Mouse (Mus musculus): ENCODE data around the gene Mapkapk2. TPM values are rescaled to one million over a fixed set of nuclear protein-coding genes. Genes with fewer than 3 reads are reported as not detected.

Gene Mapkapk2
- polyA plus RNA-seq, 1 experiment from 2014 or later: 22.5 TPM

DNA sequence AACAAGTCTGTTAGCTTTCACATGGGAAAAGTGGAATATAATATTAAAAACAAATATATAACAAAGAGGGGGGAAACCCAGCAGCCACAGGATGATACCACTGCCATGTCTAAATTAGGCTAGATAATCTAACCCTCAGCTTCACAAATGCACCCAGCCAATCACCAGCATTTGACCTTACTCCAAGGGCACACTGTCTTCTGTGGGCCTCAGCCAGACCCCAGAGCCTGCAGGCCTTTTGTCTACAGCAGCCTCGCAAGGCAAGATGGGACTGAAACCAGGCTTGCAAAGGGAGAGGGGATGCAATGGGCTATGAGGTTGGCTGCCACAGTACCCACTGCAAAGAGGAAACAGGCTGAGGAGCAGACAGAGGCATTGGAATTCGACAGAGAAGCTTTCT, 55.4 kb downstream of the Mapkapk2 start:
- Histone ChIP-seq H3K4me1 (replicated peaks; ENCODE audit: control insufficient read depth, insufficient read depth, low read length) (no peaks in the 10 kb centered on the region), H3K4me2 (replicated peaks) (no peak overlapping the region), H3K36me3 (replicated peaks; ENCODE audit: control insufficient read depth, insufficient read depth) (no peaks in the 10 kb centered on the region), H3K9me3 (ENCODE audit: control insufficient read depth, low read length) (peaks cover 5% of the 10 kb centered on the region; the same call in 1 of the 2 replicates), H3K27ac (no peak overlapping the region), H3K4me3 (replicated peaks; ENCODE audit: low read length) (no peak overlapping the region), H3K27me3 (ENCODE audit: control insufficient read depth, insufficient read depth, low read length) (no peaks in the 10 kb centered on the region), H3K9ac (no peak overlapping the region)
- ATAC-seq (ENCODE audit: low FRiP score) (no peak), DNase-seq (ENCODE audit: low spot score) (no peak)
- WGBS: 46% methylated on average over 2 of the region's 2 CpGs

DNA sequence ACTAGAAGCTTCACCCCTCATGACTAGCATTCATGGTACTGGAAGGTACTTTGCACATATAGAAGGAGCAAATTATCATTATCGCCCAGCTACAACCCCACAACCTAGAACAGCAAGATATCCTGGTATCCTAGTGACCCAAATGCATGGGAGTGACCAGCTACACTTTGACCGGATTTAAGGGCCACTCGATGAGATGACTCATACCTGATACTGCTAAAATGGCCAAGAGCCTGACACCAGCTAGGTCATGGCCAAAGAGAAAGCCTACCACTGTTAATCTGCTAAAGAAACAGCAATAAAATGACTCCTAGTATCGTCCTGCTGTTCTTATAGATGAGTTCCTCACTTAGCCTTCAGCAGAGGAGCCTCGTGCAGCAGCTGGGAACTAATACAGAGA, 58.1 kb downstream of the Mapkapk2 start:
- Histone ChIP-seq H3K9me3 (ENCODE audit: control insufficient read depth, low read length) (peaks cover 9% of the 10 kb centered on the region; the same call in 1 of the 2 replicates), H3K4me2 (replicated peaks) (no peak overlapping the region), H3K27ac (no peak overlapping the region), H3K27me3 (ENCODE audit: control insufficient read depth, insufficient read depth, low read length) (no peaks in the 10 kb centered on the region), H3K4me3 (replicated peaks; ENCODE audit: low read length) (no peak overlapping the region), H3K9ac (no peak overlapping the region), H3K36me3 (replicated peaks; ENCODE audit: control insufficient read depth, insufficient read depth) (no peaks in the 10 kb centered on the region), H3K4me1 (replicated peaks; ENCODE audit: control insufficient read depth, insufficient read depth, low read length) (no peaks in the 10 kb centered on the region)
- 92% methylated on average over 5 of the region's 5 CpGs for WGBS
- DNase-seq (ENCODE audit: low spot score) (no peak), ATAC-seq (ENCODE audit: low FRiP score) (no peak)

DNA sequence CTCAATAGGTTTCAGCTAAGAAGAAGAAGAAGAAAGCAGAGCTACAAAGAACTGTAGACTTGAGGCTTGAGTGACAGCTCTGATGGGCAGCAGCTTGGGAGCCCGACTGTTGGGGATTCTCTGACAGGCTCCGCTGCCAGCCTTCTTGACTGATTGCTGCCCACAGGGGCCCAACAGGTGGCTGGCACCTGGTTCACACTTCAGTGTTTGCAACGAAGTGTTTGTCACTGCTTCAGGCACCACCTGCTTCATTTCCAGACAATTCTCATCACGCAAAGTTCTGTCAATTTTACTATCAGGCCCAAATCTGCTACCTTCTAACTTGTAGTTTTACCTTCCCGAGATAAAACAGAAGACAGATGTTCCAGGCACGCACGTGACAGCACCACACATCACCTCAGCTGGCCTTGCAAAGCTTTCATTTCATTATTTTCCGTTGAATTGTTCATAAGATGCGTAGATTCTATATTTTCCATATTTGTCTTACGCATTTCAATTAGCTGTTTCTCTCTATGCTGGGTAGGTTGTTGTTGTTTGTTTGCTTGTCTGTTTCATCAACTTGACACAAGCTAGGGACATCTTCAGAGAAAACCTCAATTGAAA, 59.1 kb downstream of the Mapkapk2 start:
- no peaks in the 10 kb centered on the region for H3K27me3 ChIP-seq (ENCODE audit: control insufficient read depth, insufficient read depth, low read length)
- no peak for DNase-seq (ENCODE audit: low spot score)
- no peak for ATAC-seq (ENCODE audit: low FRiP score)
- no peak overlapping the region for H3K9ac ChIP-seq
- no peak overlapping the region for H3K27ac ChIP-seq
- WGBS: 93% methylated on average over 10 of the region's 10 CpGs
- H3K4me1 ChIP-seq (replicated peaks; ENCODE audit: control insufficient read depth, insufficient read depth, low read length): no peaks in the 10 kb centered on the region
- no peaks in the 10 kb centered on the region for H3K36me3 ChIP-seq (replicated peaks; ENCODE audit: control insufficient read depth, insufficient read depth)
- no peak overlapping the region for H3K4me2 ChIP-seq (replicated peaks)
- no peak overlapping the region for H3K4me3 ChIP-seq (replicated peaks; ENCODE audit: low read length)
- peaks cover 9% of the 10 kb centered on the region; the same call in 1 of the 2 replicates for H3K9me3 ChIP-seq (ENCODE audit: control insufficient read depth, low read length)

DNA sequence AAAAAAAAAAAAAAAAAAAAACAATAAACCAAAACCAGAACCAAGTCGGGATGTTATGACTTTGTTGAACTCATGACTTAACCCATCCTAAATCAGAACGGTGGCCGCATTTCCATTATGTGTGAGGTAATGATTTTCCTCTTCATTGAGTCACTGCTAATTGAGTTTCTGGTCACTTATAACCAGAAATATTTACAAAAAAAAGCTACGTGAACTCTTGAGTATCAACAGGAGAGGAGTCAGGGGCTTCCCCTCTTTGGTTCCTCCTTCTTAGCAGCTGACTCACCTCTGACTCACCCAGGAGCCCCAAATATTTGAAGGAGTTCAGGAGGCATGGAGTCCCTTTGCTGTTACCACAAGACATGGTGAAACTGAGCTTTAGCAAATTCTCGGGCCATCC, 59.6 kb downstream of the Mapkapk2 start:
- no peaks in the 10 kb centered on the region for H3K27me3 ChIP-seq (ENCODE audit: control insufficient read depth, insufficient read depth, low read length)
- H3K4me3 ChIP-seq (replicated peaks; ENCODE audit: low read length): no peak overlapping the region
- H3K9me3 ChIP-seq (ENCODE audit: control insufficient read depth, low read length): peaks cover 9% of the 10 kb centered on the region; the same call in 1 of the 2 replicates
- H3K9ac ChIP-seq: no peak overlapping the region
- H3K4me1 ChIP-seq (replicated peaks; ENCODE audit: control insufficient read depth, insufficient read depth, low read length): no peaks in the 10 kb centered on the region
- no peak overlapping the region for H3K27ac ChIP-seq
- ATAC-seq (ENCODE audit: low FRiP score) (no peak), DNase-seq (ENCODE audit: low spot score) (no peak)
- H3K36me3 ChIP-seq (replicated peaks; ENCODE audit: control insufficient read depth, insufficient read depth): no peaks in the 10 kb centered on the region
- no peak overlapping the region for H3K4me2 ChIP-seq (replicated peaks)
- WGBS: 97% methylated on average over 5 of the region's 5 CpGs

DNA sequence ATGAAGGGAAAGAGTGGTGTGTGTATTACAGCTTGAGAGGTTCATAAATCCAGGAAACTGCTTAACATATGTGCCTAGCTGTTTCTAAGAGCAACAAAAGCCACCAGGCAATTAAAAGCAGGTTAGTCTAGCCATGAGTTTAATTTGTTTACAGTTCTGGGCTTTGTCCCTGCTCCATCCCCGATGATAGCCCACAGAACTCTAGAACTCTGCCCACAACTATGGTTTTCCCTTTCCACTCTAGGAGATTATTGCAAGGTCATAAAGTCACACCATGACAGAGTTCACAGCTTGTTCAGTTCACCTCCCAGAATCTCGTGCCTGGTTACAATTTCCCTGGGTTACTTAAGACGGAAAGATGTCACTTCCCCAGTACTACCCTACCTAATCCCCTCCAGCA, 66.4 kb downstream of the Mapkapk2 start:
- 72% methylated on average over 3 of the region's 3 CpGs for WGBS
- Histone ChIP-seq H3K36me3 (replicated peaks; ENCODE audit: control insufficient read depth, insufficient read depth) (no peaks in the 10 kb centered on the region), H3K4me2 (replicated peaks) (no peak overlapping the region), H3K27me3 (ENCODE audit: control insufficient read depth, insufficient read depth, low read length) (no peaks in the 10 kb centered on the region), H3K4me3 (replicated peaks; ENCODE audit: low read length) (no peak overlapping the region), H3K9me3 (ENCODE audit: control insufficient read depth, low read length) (no peaks in the 10 kb centered on the region), H3K4me1 (replicated peaks; ENCODE audit: control insufficient read depth, insufficient read depth, low read length) (no peaks in the 10 kb centered on the region), H3K9ac (no peak overlapping the region), H3K27ac (no peak overlapping the region)
- ATAC-seq (ENCODE audit: low FRiP score) (no peak), DNase-seq (ENCODE audit: low spot score) (no peak)

DNA sequence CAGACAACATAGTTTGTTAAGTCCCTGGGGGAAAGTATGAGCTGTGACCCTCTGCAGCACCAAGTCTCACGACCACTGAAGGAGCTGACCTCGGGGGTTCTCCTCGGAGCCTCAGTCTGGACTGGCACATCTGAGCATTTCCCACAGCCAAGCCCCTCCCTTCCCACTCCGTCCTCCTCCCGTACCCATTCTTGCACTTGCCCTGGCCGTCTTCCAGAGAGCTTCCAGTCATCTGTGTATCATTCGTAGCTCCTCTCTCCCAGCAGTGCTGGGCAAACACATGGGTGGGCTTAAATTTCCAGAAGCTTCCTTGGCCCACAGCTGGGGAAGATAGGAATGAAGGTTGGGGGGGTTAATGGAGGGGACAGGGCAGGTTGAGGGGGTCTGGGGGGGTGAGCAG, 67.4 kb downstream of the Mapkapk2 start:
- no peaks in the 10 kb centered on the region for H3K36me3 ChIP-seq (replicated peaks; ENCODE audit: control insufficient read depth, insufficient read depth)
- H3K4me3 ChIP-seq (replicated peaks; ENCODE audit: low read length): no peak overlapping the region
- H3K27ac ChIP-seq: no peak overlapping the region
- H3K4me2 ChIP-seq (replicated peaks): no peak overlapping the region
- ATAC-seq (ENCODE audit: low FRiP score): no peak
- no peaks in the 10 kb centered on the region for H3K4me1 ChIP-seq (replicated peaks; ENCODE audit: control insufficient read depth, insufficient read depth, low read length)
- 53% methylated on average over 7 of the region's 7 CpGs for WGBS
- no peak for DNase-seq (ENCODE audit: low spot score)
- H3K9me3 ChIP-seq (ENCODE audit: control insufficient read depth, low read length): no peaks in the 10 kb centered on the region
- no peak overlapping the region for H3K9ac ChIP-seq
- no peaks in the 10 kb centered on the region for H3K27me3 ChIP-seq (ENCODE audit: control insufficient read depth, insufficient read depth, low read length)

DNA sequence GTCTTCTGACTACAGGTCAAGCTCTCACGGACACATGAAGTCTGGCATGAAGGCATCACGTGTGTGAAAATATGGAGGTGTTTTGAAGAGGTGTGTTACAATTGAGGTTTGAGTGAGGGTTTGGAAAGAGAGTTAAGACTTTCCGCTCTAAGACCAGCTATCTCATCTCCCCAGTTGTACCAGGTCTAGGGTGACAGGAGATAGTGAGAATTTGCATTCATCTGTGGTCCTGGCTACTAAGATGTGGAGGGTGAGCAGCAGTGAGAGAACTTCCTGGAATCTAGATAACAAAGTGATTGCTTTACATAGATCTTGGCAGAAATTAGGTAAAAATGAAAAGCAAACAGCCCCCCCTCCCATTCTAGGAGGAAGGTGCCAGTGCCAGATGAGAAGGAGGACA, 68.4 kb downstream of the Mapkapk2 start:
- WGBS: 91% methylated on average over 3 of the region's 3 CpGs
- H3K4me3 ChIP-seq (replicated peaks; ENCODE audit: low read length): no peak overlapping the region
- no peaks in the 10 kb centered on the region for H3K4me1 ChIP-seq (replicated peaks; ENCODE audit: control insufficient read depth, insufficient read depth, low read length)
- DNase-seq (ENCODE audit: low spot score): no peak
- no peak overlapping the region for H3K27ac ChIP-seq
- no peaks in the 10 kb centered on the region for H3K36me3 ChIP-seq (replicated peaks; ENCODE audit: control insufficient read depth, insufficient read depth)
- ATAC-seq (ENCODE audit: low FRiP score): no peak
- no peaks in the 10 kb centered on the region for H3K9me3 ChIP-seq (ENCODE audit: control insufficient read depth, low read length)
- H3K4me2 ChIP-seq (replicated peaks): no peak overlapping the region
- H3K27me3 ChIP-seq (ENCODE audit: control insufficient read depth, insufficient read depth, low read length): no peaks in the 10 kb centered on the region
- no peak overlapping the region for H3K9ac ChIP-seq

DNA sequence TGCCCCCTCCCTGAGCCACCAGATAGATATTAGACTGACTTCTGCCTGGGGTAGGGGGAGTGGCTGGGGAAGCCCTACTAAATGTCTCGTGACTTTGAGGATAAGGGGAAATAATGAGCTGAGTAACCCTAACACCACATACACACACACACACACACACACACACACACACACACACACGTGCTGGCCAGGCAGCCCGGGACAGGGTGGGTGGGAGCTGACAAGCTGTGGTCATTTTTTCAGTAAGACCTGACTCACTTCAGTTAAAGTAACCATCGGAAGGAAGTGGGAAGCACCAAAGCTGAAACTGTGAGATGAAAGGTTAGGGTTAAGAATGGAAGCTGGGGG, 71.8 kb downstream of the Mapkapk2 start:
- Histone ChIP-seq H3K9me3 (ENCODE audit: control insufficient read depth, low read length) (no peaks in the 10 kb centered on the region), H3K4me1 (replicated peaks; ENCODE audit: control insufficient read depth, insufficient read depth, low read length) (no peaks in the 10 kb centered on the region), H3K27ac (no peak overlapping the region), H3K27me3 (ENCODE audit: control insufficient read depth, insufficient read depth, low read length) (no peaks in the 10 kb centered on the region), H3K9ac (no peak overlapping the region), H3K36me3 (replicated peaks; ENCODE audit: control insufficient read depth, insufficient read depth) (no peaks in the 10 kb centered on the region), H3K4me3 (replicated peaks; ENCODE audit: low read length) (no peak overlapping the region), H3K4me2 (replicated peaks) (no peak overlapping the region)
- 93% methylated on average over 4 of the region's 4 CpGs for WGBS
- ATAC-seq (ENCODE audit: low FRiP score) (no peak), DNase-seq (ENCODE audit: low spot score) (no peak)

DNA sequence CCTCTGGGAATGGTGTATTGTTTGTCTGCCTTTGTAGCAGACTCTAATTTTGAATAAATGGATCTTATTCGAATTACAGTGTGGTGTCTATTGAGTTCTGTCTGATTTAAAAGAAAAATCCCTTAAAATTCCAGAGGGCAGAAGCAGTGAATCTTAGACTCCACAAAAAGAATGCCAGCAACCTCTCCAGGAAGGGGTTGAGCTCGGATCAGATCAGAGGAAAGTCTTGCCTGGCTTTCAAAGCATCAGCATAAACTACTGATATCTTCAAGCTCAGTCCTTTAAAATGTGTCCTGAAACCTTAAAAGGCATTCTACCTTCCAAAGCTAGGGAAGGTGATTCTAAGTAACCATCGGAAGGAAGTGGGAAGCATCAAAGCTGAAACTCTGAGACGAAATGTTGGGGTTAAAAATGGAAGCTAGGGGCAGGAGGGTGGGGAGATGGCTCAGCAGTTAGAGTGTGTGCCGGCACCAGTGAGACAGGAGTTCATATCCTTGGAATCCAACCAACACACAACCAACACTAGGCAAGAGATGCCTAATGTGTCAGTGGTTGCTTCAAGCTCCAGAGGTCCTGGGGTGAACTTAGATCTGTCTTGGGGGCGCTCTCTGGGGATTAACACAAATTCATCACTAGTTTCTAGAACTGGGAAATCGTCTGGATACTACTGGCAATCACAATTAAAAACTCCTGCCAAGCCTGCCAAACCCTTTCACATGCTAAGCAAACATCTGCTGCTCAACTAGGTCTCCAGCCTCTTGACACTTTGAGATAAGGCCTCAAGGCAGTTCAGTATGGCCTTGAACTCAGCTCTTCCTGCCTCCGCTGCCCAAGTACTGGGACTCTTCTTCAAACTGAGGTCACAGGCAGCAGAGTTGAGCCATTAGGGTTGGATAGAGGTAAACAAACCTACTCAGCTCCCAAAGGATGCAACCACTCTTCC, 72.5 kb downstream of the Mapkapk2 start:
- H3K27ac ChIP-seq: no peak overlapping the region
- H3K4me3 ChIP-seq (replicated peaks; ENCODE audit: low read length): no peak overlapping the region
- H3K4me1 ChIP-seq (replicated peaks; ENCODE audit: control insufficient read depth, insufficient read depth, low read length): no peaks in the 10 kb centered on the region
- ATAC-seq (ENCODE audit: low FRiP score) (no peak), DNase-seq (ENCODE audit: low spot score) (no peak)
- no peaks in the 10 kb centered on the region for H3K9me3 ChIP-seq (ENCODE audit: control insufficient read depth, low read length)
- H3K4me2 ChIP-seq (replicated peaks): no peak overlapping the region
- H3K36me3 ChIP-seq (replicated peaks; ENCODE audit: control insufficient read depth, insufficient read depth): no peaks in the 10 kb centered on the region
- no peak overlapping the region for H3K9ac ChIP-seq
- WGBS: 89% methylated on average over 8 of the region's 8 CpGs
- H3K27me3 ChIP-seq (ENCODE audit: control insufficient read depth, insufficient read depth, low read length): no peaks in the 10 kb centered on the region

Measured in hindbrain, embryonic 14.5 days (tissue).